Mouse (Mus musculus): Measurements from ENCODE around the gene Nfkbid.

The Nfkbid gene

GRCm38 (mm10) chr7:30421175-30421889, at the start of gene Nfkbid:
TSS of gene Nfkbid (plus strand) at chr7:30421732.
- TF ChIP-seq POU5F1 (IDR thresholded peaks at IDR 0.05; ENCODE audit: borderline replicate concordance, low read length) (no peak), CTCF (conservative IDR thresholded peaks at IDR 0.05; ENCODE audit: low read length) (no peak), NANOG (IDR thresholded peaks at IDR 0.05; ENCODE audit: borderline replicate concordance, low read length) (no peak)
- H3K4me1 ChIP-seq (replicated peaks; ENCODE audit: low read depth, low read length) = peaks cover 73% of the 10 kb centered on the region
- no peaks in the 10 kb centered on the region; the same call in 1 of the 2 replicates for H3K27me3 ChIP-seq (ENCODE audit: insufficient read depth, low read length)
- H3K36me3 ChIP-seq (ENCODE audit: insufficient read depth, low read length) = peaks cover 35% of the 10 kb centered on the region
- H3K9me3 ChIP-seq (ENCODE audit: low read length) = peaks cover 5% of the 10 kb centered on the region; the same call in 1 of the 2 replicates
- H3K4me3 ChIP-seq (replicated peaks; ENCODE audit: low read length) = peak within 1 kb of the TSS; percentile 89

- no peaks in the 10 kb centered on the region for H3K9me3 ChIP-seq (ENCODE audit: low read length)
- peaks cover 41% of the 10 kb centered on the region for H3K4me1 ChIP-seq (replicated peaks; ENCODE audit: low read depth, low read length)
- TF ChIP-seq CTCF (conservative IDR thresholded peaks at IDR 0.05; ENCODE audit: low read length) (peak; percentile 68), NANOG (IDR thresholded peaks at IDR 0.05; ENCODE audit: borderline replicate concordance, low read length) (no peak)
- peak overlapping the region; percentile 69 for H3K4me3 ChIP-seq (replicated peaks; ENCODE audit: low read length)
- H3K27me3 ChIP-seq (ENCODE audit: insufficient read depth, low read length) = peaks cover 3% of the 10 kb centered on the region
- H3K36me3 ChIP-seq (ENCODE audit: insufficient read depth, low read length) = no peaks in the 10 kb centered on the region
Measured at GRCm38 (mm10) chr7:30373501-30373962, 48.0 kb upstream of the Nfkbid start.

GRCm38 (mm10) chr7:30380061-30380460, 41.5 kb upstream of the Nfkbid start:
- peaks cover 11% of the 10 kb centered on the region for H3K27me3 ChIP-seq (ENCODE audit: insufficient read depth, low read length)
- no peak for TF ChIP-seq CTCF (conservative IDR thresholded peaks at IDR 0.05; ENCODE audit: low read length)
- no peak for TF ChIP-seq POU5F1 (IDR thresholded peaks at IDR 0.05; ENCODE audit: borderline replicate concordance, low read length)
- TF ChIP-seq NANOG (IDR thresholded peaks at IDR 0.05; ENCODE audit: borderline replicate concordance, low read length) = no peak
- peaks cover 20% of the 10 kb centered on the region for H3K4me1 ChIP-seq (replicated peaks; ENCODE audit: low read depth, low read length)
- no peaks in the 10 kb centered on the region for H3K36me3 ChIP-seq (ENCODE audit: insufficient read depth, low read length)
- no peaks in the 10 kb centered on the region for H3K9me3 ChIP-seq (ENCODE audit: low read length)
- no peak overlapping the region for H3K4me3 ChIP-seq (replicated peaks; ENCODE audit: low read length)

- Histone ChIP-seq H3K9me3 (ENCODE audit: low read length) (no peaks in the 10 kb centered on the region), H3K4me3 (replicated peaks; ENCODE audit: low read length) (no peak overlapping the region), H3K27me3 (ENCODE audit: insufficient read depth, low read length) (peaks cover 5% of the 10 kb centered on the region; the same call in 1 of the 2 replicates), H3K4me1 (replicated peaks; ENCODE audit: low read depth, low read length) (0 out of 2 replicates have a peak, but pooled peaks cover 5% of the 10 kb centered on the region), H3K36me3 (ENCODE audit: insufficient read depth, low read length) (no peaks in the 10 kb centered on the region)
- no peak for TF ChIP-seq POU5F1 (IDR thresholded peaks at IDR 0.05; ENCODE audit: borderline replicate concordance, low read length)
- no peak for TF ChIP-seq NANOG (IDR thresholded peaks at IDR 0.05; ENCODE audit: borderline replicate concordance, low read length)
- no peak for TF ChIP-seq CTCF (conservative IDR thresholded peaks at IDR 0.05; ENCODE audit: low read length)
Measured at GRCm38 (mm10) chr7:30384106-30384505, 37.4 kb upstream of the Nfkbid start.

- H3K36me3 ChIP-seq (ENCODE audit: insufficient read depth, low read length) = no peaks in the 10 kb centered on the region
- TF ChIP-seq POU5F1 (IDR thresholded peaks at IDR 0.05; ENCODE audit: borderline replicate concordance, low read length) (no peak), CTCF (conservative IDR thresholded peaks at IDR 0.05; ENCODE audit: low read length) (no peak), NANOG (IDR thresholded peaks at IDR 0.05; ENCODE audit: borderline replicate concordance, low read length) (no peak)
- peaks cover 8% of the 10 kb centered on the region for H3K27me3 ChIP-seq (ENCODE audit: insufficient read depth, low read length)
- H3K4me1 ChIP-seq (replicated peaks; ENCODE audit: low read depth, low read length) = 0 out of 2 replicates have a peak, but pooled peaks cover 6% of the 10 kb centered on the region
- no peak overlapping the region for H3K4me3 ChIP-seq (replicated peaks; ENCODE audit: low read length)
- no peaks in the 10 kb centered on the region for H3K9me3 ChIP-seq (ENCODE audit: low read length)
Measured at GRCm38 (mm10) chr7:30392746-30393520, 28.6 kb upstream of the Nfkbid start.

- no peaks in the 10 kb centered on the region for H3K36me3 ChIP-seq (ENCODE audit: insufficient read depth, low read length)
- H3K4me3 ChIP-seq (replicated peaks; ENCODE audit: low read length) = no peak overlapping the region
- 0 out of 2 replicates have a peak, but pooled peaks cover 6% of the 10 kb centered on the region for H3K4me1 ChIP-seq (replicated peaks; ENCODE audit: low read depth, low read length)
- no peaks in the 10 kb centered on the region for H3K9me3 ChIP-seq (ENCODE audit: low read length)
- TF ChIP-seq NANOG (IDR thresholded peaks at IDR 0.05; ENCODE audit: borderline replicate concordance, low read length) (no peak), CTCF (conservative IDR thresholded peaks at IDR 0.05; ENCODE audit: low read length) (no peak)
- peaks cover 8% of the 10 kb centered on the region for H3K27me3 ChIP-seq (ENCODE audit: insufficient read depth, low read length)
Measured at GRCm38 (mm10) chr7:30393631-30394030, 27.9 kb upstream of the Nfkbid start.

- no peak for TF ChIP-seq POU5F1 (IDR thresholded peaks at IDR 0.05; ENCODE audit: borderline replicate concordance, low read length)
- TF ChIP-seq CTCF (conservative IDR thresholded peaks at IDR 0.05; ENCODE audit: low read length) = no peak
- TF ChIP-seq NANOG (IDR thresholded peaks at IDR 0.05; ENCODE audit: borderline replicate concordance, low read length) = no peak
- H3K36me3 ChIP-seq (ENCODE audit: insufficient read depth, low read length) = no peaks in the 10 kb centered on the region
- no peaks in the 10 kb centered on the region for H3K9me3 ChIP-seq (ENCODE audit: low read length)
- H3K27me3 ChIP-seq (ENCODE audit: insufficient read depth, low read length) = peaks cover 8% of the 10 kb centered on the region
- H3K4me3 ChIP-seq (replicated peaks; ENCODE audit: low read length) = no peak overlapping the region
- H3K4me1 ChIP-seq (replicated peaks; ENCODE audit: low read depth, low read length) = 0 out of 2 replicates have a peak, but pooled peaks cover 6% of the 10 kb centered on the region
Measured at GRCm38 (mm10) chr7:30394379-30394778, 27.2 kb upstream of the Nfkbid start.

- H3K27me3 ChIP-seq (ENCODE audit: insufficient read depth, low read length) = peaks cover 8% of the 10 kb centered on the region
Measured at GRCm38 (mm10) chr7:30394871-30395270, 26.7 kb upstream of the Nfkbid start.

More at GRCm38 (mm10) chr7:30394871-30395270, 26.7 kb upstream of the Nfkbid start:
- no peaks in the 10 kb centered on the region for H3K36me3 ChIP-seq (ENCODE audit: insufficient read depth, low read length)
- H3K4me1 ChIP-seq (replicated peaks; ENCODE audit: low read depth, low read length) = 0 out of 2 replicates have a peak, but pooled peaks cover 6% of the 10 kb centered on the region
- no peak for TF ChIP-seq POU5F1 (IDR thresholded peaks at IDR 0.05; ENCODE audit: borderline replicate concordance, low read length)
- peak; percentile 68 for TF ChIP-seq CTCF (conservative IDR thresholded peaks at IDR 0.05; ENCODE audit: low read length)
- no peak overlapping the region for H3K4me3 ChIP-seq (replicated peaks; ENCODE audit: low read length)
- no peaks in the 10 kb centered on the region for H3K9me3 ChIP-seq (ENCODE audit: low read length)

All from E14TG2a.4 (cell line).